Mouse (Mus musculus) limb, embryonic 13.5 days (tissue): ENCODE measurements around the gene Sult1a1. TPM values are rescaled to one million over a fixed set of nuclear protein-coding genes. Genes with fewer than 3 reads are reported as not detected.
A peak's percentile ranks its signal among the peaks of the same experiment; 100 is the strongest.
"Not testable (repeated sequence)": the region's sequence is repeated elsewhere in the genome, so short reads cannot be mapped to it uniquely, and the experiment has no call there.

ENCODE experiments used
- ATAC-seq: fragments of 200-750 bp; cut with Nextera tagmentation; 2 replicates; pipeline ENCODE4 v1.8.0; 2017; ENCODE audit warnings: low read depth, moderate number of reproducible peaks, moderate TSS enrichment; ENCODE audit not compliant: low FRiP score
- H3K27ac ChIP-seq: fragments of 300-500 bp; sonication (generic); 2 replicates; pipeline ENCODE4 v1.5.1; 2015; ENCODE audit warnings: inconsistent platforms, mild to moderate bottlenecking, moderate library complexity
- H3K27me3 ChIP-seq: fragments of 300-500 bp; sonication (generic); 2 replicates; pipeline ENCODE4 v1.6.1; 2015; ENCODE audit warnings: mild to moderate bottlenecking, inconsistent platforms
- H3K36me3 ChIP-seq: fragments of 300-500 bp; sonication (generic); 2 replicates; pipeline ENCODE4 v1.6.1; 2015; ENCODE audit warnings: inconsistent platforms, mild to moderate bottlenecking, moderate library complexity
- H3K4me1 ChIP-seq: fragments of 300-500 bp; sonication (generic); 2 replicates; pipeline ENCODE4 v1.6.1; 2015; ENCODE audit warnings: inconsistent platforms
- H3K4me2 ChIP-seq: fragments of 300-500 bp; sonication (generic); replicated peaks from 2 replicates; pipeline ENCODE4 v1.6.1; 2015; ENCODE audit warnings: inconsistent platforms, mild to moderate bottlenecking, moderate library complexity
- H3K4me3 ChIP-seq: fragments of 300-500 bp; sonication (generic); 2 replicates; pipeline ENCODE4 v1.5.1; 2015; ENCODE audit warnings: moderate library complexity, mild to moderate bottlenecking, inconsistent platforms
- H3K9ac ChIP-seq: fragments of 300-500 bp; sonication (generic); 2 replicates; pipeline ENCODE4 v1.6.1; 2015; ENCODE audit warnings: mild to moderate bottlenecking, inconsistent platforms
- H3K9me3 ChIP-seq: fragments of 300-500 bp; sonication (generic); 2 replicates; pipeline ENCODE4 v1.6.1; 2016; ENCODE audit warnings: inconsistent platforms
- WGBS: fragments of 180-500 bp; shearing (Covaris S2); methylation state at CpG from one replicate; pipeline ENCODE4 v1.1.7; 2015; 5-methylcytosine and 5-hydroxymethylcytosine counted together
- polyA plus RNA-seq: library from polyadenylated mRNA; unstranded; fragments of >200 nt; fragmentation: Nextera tagmentation; extraction: Ambion mirVana; gene quantifications from 2 replicates; pipeline ENCODE4 v1.2.1, GENCODE M21; 2015

The Sult1a1 gene
- polyA plus RNA-seq, 1 experiment from 2014 or later = 4.6 TPM

DNA sequence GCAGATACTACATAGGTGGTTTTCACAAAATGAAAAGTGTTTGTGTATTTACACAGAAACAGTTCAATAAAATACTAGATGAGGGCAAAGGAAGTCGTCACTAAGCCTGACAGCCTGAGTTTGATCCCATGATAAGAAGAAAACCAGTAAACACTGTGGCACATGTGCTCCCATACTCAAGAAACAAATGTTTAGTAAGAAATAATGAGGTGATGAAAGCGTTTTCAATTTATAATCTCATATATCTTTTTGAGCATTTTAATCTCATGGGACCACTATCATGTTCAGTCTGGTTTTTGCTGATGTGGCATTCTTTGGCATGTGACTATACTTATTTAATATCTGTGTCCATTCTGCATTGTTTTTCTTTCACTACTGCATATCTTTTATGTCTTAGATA, 22.2 kb downstream of the Sult1a1 start:
- no peaks in the 10 kb centered on the region for H3K9me3 ChIP-seq
- peaks cover 6% of the 10 kb centered on the region for H3K4me1 ChIP-seq
- H3K27me3 ChIP-seq = no peaks in the 10 kb centered on the region
- no peaks in the 10 kb centered on the region for H3K36me3 ChIP-seq
- H3K9ac ChIP-seq = no peak overlapping the region
- WGBS = 67% methylated on average over 2 of the region's 2 CpGs
- no peak overlapping the region for H3K4me2 ChIP-seq
- no peak for ATAC-seq
- H3K27ac ChIP-seq = no peak overlapping the region
- H3K4me3 ChIP-seq = no peak overlapping the region

DNA sequence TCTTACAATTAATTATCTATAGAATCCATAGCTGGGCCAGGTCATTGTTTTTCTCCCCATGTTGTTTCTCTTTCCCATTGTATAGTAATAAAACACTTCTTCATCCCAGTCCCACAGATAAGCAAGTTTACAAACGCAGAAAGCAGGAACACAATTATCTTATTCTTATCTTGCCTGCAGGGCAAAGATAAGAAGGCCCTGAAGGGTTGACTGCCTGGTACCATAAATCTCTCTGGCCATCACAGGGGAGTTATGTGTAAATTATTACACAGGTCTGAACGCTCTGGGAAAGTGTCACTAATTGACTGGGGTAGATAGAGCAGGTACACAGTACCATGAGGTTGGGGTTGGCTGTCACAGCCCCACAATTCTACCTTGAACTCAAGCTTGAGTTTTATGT, 25.4 kb downstream of the Sult1a1 start:
- Histone ChIP-seq H3K9me3 (no peaks in the 10 kb centered on the region), H3K4me1 (peaks cover 12% of the 10 kb centered on the region), H3K9ac (no peak overlapping the region), H3K27me3 (no peaks in the 10 kb centered on the region), H3K36me3 (no peaks in the 10 kb centered on the region), H3K4me2 (no peak overlapping the region), H3K4me3 (no peak overlapping the region), H3K27ac (no peak overlapping the region)
- ATAC-seq = no peak
- 55% methylated on average over 2 of the region's 2 CpGs for WGBS

DNA sequence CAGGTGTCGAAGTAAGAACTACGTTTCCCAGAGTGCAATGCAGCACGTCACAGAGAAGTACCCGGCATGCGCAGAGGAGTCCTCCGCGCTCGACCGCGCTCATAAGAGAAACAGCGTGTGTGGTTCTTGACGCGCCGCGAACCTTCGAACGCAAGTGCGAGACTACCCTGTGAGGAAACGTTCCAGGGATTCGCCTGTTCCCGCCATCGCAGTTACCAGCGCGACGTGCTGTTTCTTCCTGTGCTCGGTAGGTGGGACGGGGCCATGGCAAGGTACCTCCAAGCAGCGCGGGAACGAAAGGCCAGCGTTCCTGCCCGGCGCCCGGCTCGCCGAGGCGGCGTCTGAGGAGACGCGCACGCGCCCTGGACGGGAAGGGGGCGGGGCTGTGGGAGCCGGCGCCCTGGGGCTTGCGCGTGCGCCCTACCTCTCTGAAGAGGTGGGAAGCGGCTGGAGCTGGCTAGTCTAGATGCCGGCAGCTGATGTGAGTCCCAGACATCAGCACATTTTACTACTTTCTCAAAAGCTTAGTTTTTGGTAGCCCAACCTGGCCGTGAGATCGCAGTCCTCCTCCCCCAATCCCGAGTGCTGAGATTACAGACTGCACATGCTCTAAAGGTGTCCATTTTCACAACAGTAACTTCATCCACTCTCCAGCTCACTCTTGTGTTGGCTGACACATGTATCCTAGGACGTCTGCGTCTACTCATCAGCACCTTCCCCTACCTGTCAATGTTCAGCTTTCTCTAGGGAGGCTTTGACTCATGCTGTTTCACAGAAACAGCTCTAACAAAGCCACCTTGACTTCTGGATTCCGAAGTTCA, 26.8 kb downstream of the Sult1a1 start, which contains the start of gene Sgf29:
Gene Sgf29 (plus strand): TSS at position 79 of the 821 bp plus-strand sequence.
- peak within 1 kb of the TSS; percentile 81 for H3K4me2 ChIP-seq
- WGBS = 1% methylated on average over 57 of the region's 57 CpGs
- no peaks in the 10 kb centered on the region for H3K36me3 ChIP-seq
- peaks cover 12% of the 10 kb centered on the region for H3K4me1 ChIP-seq
- H3K27ac ChIP-seq = peak within 1 kb of the TSS; percentile 93
- no peaks in the 10 kb centered on the region for H3K9me3 ChIP-seq
- H3K27me3 ChIP-seq = no peaks in the 10 kb centered on the region
- H3K9ac ChIP-seq = peak within 1 kb of the TSS; percentile 74
- peak within 1 kb of the TSS; percentile 63 for H3K4me3 ChIP-seq
- peak; percentile 97 for ATAC-seq

DNA sequence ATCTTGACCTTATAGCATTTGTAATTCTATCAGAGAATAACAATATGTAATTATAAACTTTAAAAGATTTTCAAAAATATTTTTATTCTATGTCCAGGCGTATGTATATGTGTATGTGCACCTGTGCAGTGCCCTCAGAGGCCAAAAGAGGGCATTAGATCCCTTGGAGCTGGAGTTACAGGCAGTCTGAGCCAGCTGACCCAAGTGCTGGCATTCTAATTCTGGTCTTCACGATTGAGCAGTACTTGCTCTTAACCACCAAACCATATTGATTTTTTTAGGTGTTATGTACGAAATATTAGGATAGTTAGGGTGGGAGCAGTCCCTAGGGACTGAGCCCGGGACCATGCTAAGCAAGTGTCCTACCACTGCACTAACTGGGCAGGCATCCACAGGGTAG, 27.7 kb downstream of the Sult1a1 start:
- Histone ChIP-seq H3K4me2 (peak overlapping the region; percentile 81), H3K27ac (no peak overlapping the region), H3K9me3 (no peaks in the 10 kb centered on the region), H3K36me3 (no peaks in the 10 kb centered on the region), H3K4me1 (peaks cover 12% of the 10 kb centered on the region), H3K27me3 (no peaks in the 10 kb centered on the region), H3K4me3 (peak overlapping the region; percentile 63), H3K9ac (no peak overlapping the region)
- WGBS = 81% methylated on average over 4 of the region's 4 CpGs
- ATAC-seq = no peak

DNA sequence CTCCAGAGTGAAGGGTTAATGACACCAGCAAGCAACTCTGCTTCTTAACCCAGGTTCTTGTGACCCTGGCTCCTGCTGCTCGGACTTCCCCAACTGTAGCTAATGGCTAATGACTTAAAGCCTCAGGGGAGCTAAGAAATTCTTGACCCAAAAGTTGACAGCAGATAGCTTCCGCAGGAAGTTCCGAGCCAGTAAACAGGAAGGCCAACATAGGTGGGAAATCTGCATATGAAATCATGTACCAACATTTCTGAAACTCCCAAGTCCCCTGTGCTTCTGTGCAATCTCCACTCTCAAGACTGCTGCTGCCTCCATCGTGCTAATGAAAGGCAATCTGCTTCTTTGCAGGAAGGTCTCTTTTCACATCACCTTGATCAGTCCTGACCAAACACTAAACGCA, 30.5 kb downstream of the Sult1a1 start:
- Histone ChIP-seq H3K36me3 (no peaks in the 10 kb centered on the region), H3K4me2 (no peak overlapping the region), H3K9me3 (no peaks in the 10 kb centered on the region), H3K4me3 (no peak overlapping the region), H3K4me1 (peaks cover 12% of the 10 kb centered on the region), H3K27ac (no peak overlapping the region), H3K27me3 (no peaks in the 10 kb centered on the region), H3K9ac (no peak overlapping the region)
- no peak for ATAC-seq
- 37% methylated on average over 5 of the region's 5 CpGs for WGBS

DNA sequence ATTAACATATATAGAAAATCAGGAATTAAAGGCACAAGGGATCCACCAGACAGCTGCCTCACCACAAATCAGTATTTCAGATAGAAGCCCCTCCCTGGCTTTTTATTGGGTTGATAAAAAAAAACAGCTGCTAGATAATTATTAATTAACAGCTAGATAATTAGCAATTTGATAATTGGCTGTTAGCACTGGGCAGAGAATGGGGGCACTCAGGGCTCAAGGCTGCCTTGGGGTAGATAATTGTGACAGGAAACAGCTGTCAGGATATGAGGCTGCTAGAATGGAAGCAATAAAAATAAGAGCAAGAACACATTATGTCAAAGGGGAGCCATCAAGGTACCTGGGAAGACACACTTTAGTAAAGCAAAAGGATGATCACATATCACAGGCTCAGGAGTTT, 31.3 kb downstream of the Sult1a1 start:
- H3K4me1 ChIP-seq = peaks cover 8% of the 10 kb centered on the region
- H3K36me3 ChIP-seq = no peaks in the 10 kb centered on the region
- H3K27me3 ChIP-seq = no peaks in the 10 kb centered on the region
- no peak overlapping the region for H3K4me2 ChIP-seq
- no peak overlapping the region for H3K9ac ChIP-seq
- H3K27ac ChIP-seq = no peak overlapping the region
- ATAC-seq = no peak
- no peak overlapping the region for H3K4me3 ChIP-seq
- H3K9me3 ChIP-seq = no peaks in the 10 kb centered on the region

DNA sequence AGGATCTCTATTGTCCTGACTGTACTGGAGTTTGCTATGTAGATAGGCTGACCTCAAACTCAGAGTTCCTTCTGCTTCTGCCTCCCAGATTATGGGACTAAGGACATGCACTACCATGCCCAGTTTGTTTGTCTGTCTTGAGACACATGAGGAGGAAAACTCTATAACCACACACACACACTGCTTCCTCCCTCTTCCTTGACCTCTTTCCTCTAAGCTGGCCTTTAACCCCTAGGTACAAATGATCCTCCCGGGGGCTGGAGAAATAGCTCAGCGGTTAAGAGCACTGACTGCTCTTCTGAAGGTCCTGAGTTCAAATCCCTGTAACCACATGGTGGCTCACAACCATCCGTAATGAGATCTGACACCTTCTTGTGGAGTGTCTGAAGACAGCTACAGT, 31.9 kb downstream of the Sult1a1 start:
- no peak overlapping the region for H3K4me2 ChIP-seq
- ATAC-seq = no peak
- H3K27me3 ChIP-seq = no peaks in the 10 kb centered on the region
- no peak overlapping the region for H3K9ac ChIP-seq
- H3K27ac ChIP-seq = no peak overlapping the region
- WGBS = 67% methylated on average over 3 of the region's 3 CpGs
- H3K4me3 ChIP-seq = no peak overlapping the region
- peaks cover 11% of the 10 kb centered on the region for H3K4me1 ChIP-seq
- no peaks in the 10 kb centered on the region for H3K9me3 ChIP-seq
- no peaks in the 10 kb centered on the region for H3K36me3 ChIP-seq

DNA sequence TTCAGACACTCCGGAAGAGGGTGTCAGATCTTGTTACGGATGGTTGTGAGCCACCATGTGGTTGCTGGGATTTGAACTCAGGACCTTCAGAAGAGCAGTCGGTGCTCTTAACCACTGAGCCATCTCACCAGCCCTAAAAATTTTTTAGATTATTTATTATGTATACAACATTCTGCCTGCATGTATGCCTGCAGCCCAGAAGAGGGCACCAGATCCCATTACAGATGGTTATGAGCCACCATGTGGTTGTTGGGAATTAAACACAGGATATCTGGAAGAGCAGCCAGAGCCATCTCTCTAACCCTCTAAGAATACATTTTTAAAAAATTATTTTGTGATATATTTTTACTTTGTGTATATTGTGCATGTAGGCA, 33.0 kb downstream of the Sult1a1 start:
- not testable (repeated sequence) for H3K27me3 ChIP-seq, H3K4me2 ChIP-seq, ATAC-seq, H3K36me3 ChIP-seq, H3K9ac ChIP-seq, H3K4me1 ChIP-seq, H3K4me3 ChIP-seq, H3K9me3 ChIP-seq, H3K27ac ChIP-seq
- 74% methylated on average over 3 of the region's 3 CpGs for WGBS

DNA sequence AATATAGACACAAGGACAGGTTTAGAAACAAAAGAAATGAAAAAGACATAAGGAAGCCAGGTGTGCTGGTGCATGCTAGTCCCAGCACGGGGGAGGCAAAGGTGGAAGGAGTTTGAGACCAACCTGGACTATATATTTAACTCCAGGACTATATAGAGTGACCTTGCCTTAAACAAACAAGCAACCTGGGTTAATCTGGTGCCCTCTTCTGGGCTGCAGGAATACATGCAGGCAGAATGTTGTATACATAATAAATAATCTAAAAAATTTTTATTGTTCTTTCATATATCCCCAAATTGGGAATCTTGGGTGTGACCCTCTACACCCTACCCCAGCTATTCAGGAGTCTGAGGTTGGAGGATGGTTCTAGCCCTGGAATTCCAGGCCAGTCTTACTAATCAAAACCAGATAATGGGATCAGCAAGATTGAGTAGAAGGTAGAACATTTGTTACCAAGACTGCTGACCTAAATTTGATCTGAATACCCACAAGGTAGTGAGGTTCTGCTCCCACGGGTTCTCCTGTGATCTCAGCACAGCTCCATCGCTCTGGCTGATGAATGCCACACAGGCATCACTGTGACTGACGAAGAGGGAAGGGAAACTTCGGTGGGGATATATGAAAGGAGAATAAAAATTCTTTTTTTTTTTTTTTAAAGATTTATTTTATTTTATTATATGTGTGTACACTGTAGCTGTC, 33.5 kb downstream of the Sult1a1 start:
- H3K9ac ChIP-seq = no peak overlapping the region
- WGBS = 74% methylated on average over 5 of the region's 5 CpGs
- H3K36me3 ChIP-seq = no peaks in the 10 kb centered on the region
- no peak overlapping the region for H3K27ac ChIP-seq
- ATAC-seq = no peak
- H3K4me3 ChIP-seq = no peak overlapping the region
- no peaks in the 10 kb centered on the region for H3K9me3 ChIP-seq
- no peaks in the 10 kb centered on the region for H3K27me3 ChIP-seq
- H3K4me2 ChIP-seq = no peak overlapping the region
- peaks cover 7% of the 10 kb centered on the region; the same call in 1 of the 2 replicates for H3K4me1 ChIP-seq

DNA sequence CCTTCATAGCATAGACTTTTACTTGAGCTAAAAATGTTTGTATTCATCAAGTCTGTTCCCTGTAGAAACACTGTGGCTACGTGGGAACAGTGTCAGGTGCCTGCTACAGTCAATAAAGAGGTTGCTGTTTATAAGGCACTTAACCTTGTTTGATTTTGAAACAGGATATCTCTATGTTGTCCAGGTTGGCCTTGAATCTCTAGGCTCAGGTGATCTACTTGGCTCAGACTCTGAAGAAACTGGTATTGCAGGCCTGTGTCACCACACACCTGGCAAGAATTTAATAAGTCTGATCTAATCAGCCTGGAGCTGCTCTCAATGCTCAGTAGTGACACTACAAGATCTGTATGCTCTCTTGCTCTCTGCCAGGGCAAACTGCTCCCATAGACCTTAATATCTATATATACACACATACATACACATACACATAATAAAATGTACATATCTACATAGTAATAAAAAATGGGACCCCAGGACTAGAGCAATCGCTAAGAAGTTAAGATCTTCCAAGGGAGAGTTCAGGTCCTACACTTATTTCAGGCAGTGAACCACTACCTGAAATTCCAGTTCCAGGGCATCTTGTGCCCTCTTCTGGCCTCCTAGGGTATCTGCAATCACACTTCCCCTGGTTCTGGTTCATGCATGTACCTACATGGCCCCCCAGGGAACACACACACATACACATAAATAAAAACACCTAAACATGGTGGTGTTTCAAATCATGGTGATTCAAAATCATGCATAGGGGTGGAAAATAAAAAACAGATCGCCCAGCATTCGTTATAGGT, 39.3 kb downstream of the Sult1a1 start:
- Histone ChIP-seq H3K27ac (no peak overlapping the region), H3K9me3 (no peaks in the 10 kb centered on the region), H3K36me3 (no peaks in the 10 kb centered on the region), H3K4me2 (no peak overlapping the region), H3K27me3 (no peaks in the 10 kb centered on the region), H3K4me3 (no peak overlapping the region), H3K4me1 (peaks cover 24% of the 10 kb centered on the region), H3K9ac (no peak overlapping the region)
- WGBS = 12% methylated on average over 4 of the region's 4 CpGs
- ATAC-seq = no peak

DNA sequence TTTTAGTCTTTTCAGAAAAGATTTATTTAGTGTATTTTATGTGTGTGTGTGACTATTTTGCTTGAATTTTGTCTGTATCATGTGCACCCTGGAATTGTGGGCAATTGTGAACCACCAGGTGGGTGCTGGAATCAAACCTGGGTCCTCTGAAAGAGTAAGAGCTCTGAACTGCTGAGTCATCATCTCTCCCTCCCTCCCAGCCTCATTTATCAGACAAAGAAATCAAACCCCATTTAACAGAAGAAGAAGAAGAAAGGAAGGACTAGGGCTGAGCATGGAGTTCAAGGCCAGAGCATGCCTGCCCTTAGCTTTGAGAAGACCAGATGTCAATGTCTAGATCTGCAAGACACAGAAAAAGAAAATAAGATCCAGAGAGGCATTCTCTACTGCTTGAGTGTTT, 40.9 kb downstream of the Sult1a1 start:
- Histone ChIP-seq H3K4me1 (peaks cover 24% of the 10 kb centered on the region), H3K4me2 (no peak overlapping the region), H3K27ac (no peak overlapping the region), H3K9me3 (no peaks in the 10 kb centered on the region), H3K9ac (no peak overlapping the region), H3K36me3 (no peaks in the 10 kb centered on the region), H3K4me3 (no peak overlapping the region), H3K27me3 (no peaks in the 10 kb centered on the region)
- no peak for ATAC-seq

DNA sequence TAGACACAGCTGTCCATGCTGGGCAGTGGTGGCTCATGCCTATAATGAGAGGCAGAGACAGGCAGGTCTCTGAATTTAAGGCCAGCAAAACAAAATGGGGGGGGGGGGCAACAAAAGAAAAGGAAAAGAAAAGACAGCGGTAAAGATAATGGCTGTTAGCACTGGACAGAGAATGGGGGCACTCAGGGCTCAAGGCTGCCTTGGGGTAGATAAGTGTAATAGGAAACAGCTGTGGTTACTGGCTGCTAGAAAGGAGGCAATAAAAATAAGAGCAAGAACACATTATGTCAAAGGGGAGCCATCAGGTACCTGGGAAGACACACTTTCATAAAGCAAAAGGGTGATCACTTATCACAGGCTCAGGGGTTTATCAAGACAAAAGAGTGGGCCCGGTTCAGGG, 43.8 kb downstream of the Sult1a1 start:
- WGBS = 55% methylated on average over 2 of the region's 2 CpGs
- no peak overlapping the region for H3K4me2 ChIP-seq
- peaks cover 16% of the 10 kb centered on the region for H3K4me1 ChIP-seq
- H3K9me3 ChIP-seq = no peaks in the 10 kb centered on the region
- no peaks in the 10 kb centered on the region for H3K36me3 ChIP-seq
- no peaks in the 10 kb centered on the region for H3K27me3 ChIP-seq
- no peak overlapping the region for H3K27ac ChIP-seq
- no peak overlapping the region for H3K4me3 ChIP-seq
- ATAC-seq = no peak
- no peak overlapping the region for H3K9ac ChIP-seq
